Mouse (Mus musculus) CH12.LX (cell line): Measurements from ENCODE around the gene Tjp3.
A peak's percentile ranks its signal among the peaks of the same experiment; 100 is the strongest.

Source experiments
- CHD1 ChIP-seq: IDR thresholded peaks from 2 replicates; pipeline ENCODE4 v1.6.1; 2012; ENCODE audit warnings: low read depth, low read length, improper control_type of control experiment, inconsistent platforms
- CTCF ChIP-seq, 2 experiments: IDR thresholded peaks in 1 of 2; conservative IDR thresholded peaks in 1 of 2; 2 replicates each; pipeline ENCODE4 v1.5.1; 2011 to 2012; ENCODE audit warnings: low read depth in 2 of 2, low read length in 2 of 2, improper control_type of control experiment in 1 of 2, inconsistent platforms in 1 of 2, mild to moderate bottlenecking in 1 of 2, moderate library complexity in 1 of 2
- ELF1 ChIP-seq: IDR thresholded peaks from 2 replicates; pipeline ENCODE4 v1.6.1; 2014; ENCODE audit warnings: low read depth, mild to moderate bottlenecking, inconsistent platforms, low read length, improper control_type of control experiment
- HCFC1 ChIP-seq: IDR thresholded peaks from 2 replicates; pipeline ENCODE4 v1.6.1; 2012; ENCODE audit warnings: low read depth, mild to moderate bottlenecking, inconsistent platforms, low read length, improper control_type of control experiment
- MAFK ChIP-seq: IDR thresholded peaks from 2 replicates; pipeline ENCODE4 v1.6.1; 2011; ENCODE audit warnings: low read length, improper control_type of control experiment; ENCODE audit not compliant: insufficient replicate concordance
- POLR2A ChIP-seq: IDR thresholded peaks from 2 replicates; pipeline ENCODE4 v1.6.1; 2011; ENCODE audit warnings: low read depth, mild to moderate bottlenecking, improper control_type of control experiment, low read length
- POLR2AphosphoS2 ChIP-seq: IDR thresholded peaks from 2 replicates; pipeline ENCODE4 v1.6.1; 2011; ENCODE audit warnings: low read depth, low read length, improper control_type of control experiment
- TBP ChIP-seq: conservative IDR thresholded peaks from 2 replicates; pipeline ENCODE4 v1.6.1; 2011; ENCODE audit warnings: low read depth, low read length, improper control_type of control experiment
- USF1 ChIP-seq: IDR thresholded peaks from 2 replicates; pipeline ENCODE4 v1.6.1; 2014; ENCODE audit warnings: low read depth, mild to moderate bottlenecking, inconsistent platforms, low read length, improper control_type of control experiment
- ZMIZ1 ChIP-seq: IDR thresholded peaks from 2 replicates; pipeline ENCODE4 v1.6.1; 2012; ENCODE audit warnings: low read depth, mild to moderate bottlenecking, inconsistent platforms, low read length, improper control_type of control experiment

DNA sequence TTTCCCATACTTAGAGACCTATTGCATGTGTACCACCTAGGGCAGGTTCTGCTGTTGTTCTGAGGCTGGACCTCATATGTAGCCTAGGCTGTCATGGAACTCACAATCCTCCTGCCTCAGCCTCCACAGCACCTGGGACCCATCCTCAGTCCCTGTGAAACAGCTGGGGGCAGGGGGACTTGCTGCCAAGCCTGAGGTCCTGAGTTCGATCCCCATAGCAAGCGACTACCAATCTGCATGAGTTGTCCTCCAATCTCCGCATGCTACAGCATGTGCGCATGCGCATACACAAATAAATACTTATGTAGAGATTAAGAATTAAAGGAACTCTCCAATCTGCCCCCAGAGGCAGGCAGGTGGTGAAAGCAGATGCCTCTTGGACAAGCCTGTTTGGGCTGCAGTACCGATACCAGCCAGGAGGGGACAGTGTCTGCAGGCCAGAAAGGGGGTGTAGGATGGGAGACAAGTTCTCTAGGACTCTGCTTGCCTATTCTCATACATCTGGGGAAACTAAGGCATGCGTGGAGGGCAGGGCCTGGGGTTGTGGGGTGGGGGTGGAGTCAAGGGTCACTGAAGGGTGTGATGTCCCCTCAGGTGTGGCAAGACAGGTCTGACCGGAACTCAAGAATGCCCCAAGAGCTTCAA lies 3.7 kb downstream of the Tjp3 start:
- TF ChIP-seq CHD1: no peak
- no peak for TF ChIP-seq ELF1
- no peak for TF ChIP-seq POLR2AphosphoS2
- no peak for TF ChIP-seq HCFC1
- TF ChIP-seq CTCF (conservative IDR thresholded peaks at IDR 0.05 in 1 of 2, IDR thresholded peaks at IDR 0.05 in 1 of 2; ENCODE audit: low read depth in 2 of 2, low read length in 2 of 2): peak; percentile 85 to 100
- no peak for TF ChIP-seq ZMIZ1
- no peak for TF ChIP-seq TBP
- no peak for TF ChIP-seq POLR2A
- no peak for TF ChIP-seq MAFK
- TF ChIP-seq USF1: no peak
